Mouse (Mus musculus) heart, embryonic 12.5 days (tissue): Measurements from ENCODE around the gene Cadm1. TPM values are rescaled to one million over a fixed set of nuclear protein-coding genes. Genes with fewer than 3 reads are reported as not detected.

Experiments used
- ATAC-seq: fragments of 200-750 bp; cut with Nextera tagmentation; 2 replicates; pipeline ENCODE4 v1.8.0; 2017; ENCODE audit warnings: moderate TSS enrichment, moderate library complexity; ENCODE audit not compliant: insufficient number of reproducible peaks, low FRiP score
- H3K27ac ChIP-seq: fragments of 300-500 bp; sonication (generic); 2 replicates; pipeline ENCODE4 v1.5.1; 2016; ENCODE audit warnings: mild to moderate bottlenecking, moderate library complexity; ENCODE audit not compliant: poor library complexity, severe bottlenecking
- H3K27me3 ChIP-seq: fragments of 300-500 bp; sonication (generic); replicated peaks from 2 replicates; pipeline ENCODE4 v1.6.1; 2016; ENCODE audit warnings: mild to moderate bottlenecking, moderate library complexity
- H3K36me3 ChIP-seq: fragments of 300-500 bp; sonication (generic); 2 replicates; pipeline ENCODE4 v1.6.1; 2016; ENCODE audit warnings: mild to moderate bottlenecking, moderate library complexity
- H3K4me1 ChIP-seq: fragments of 300-500 bp; sonication (generic); replicated peaks from 2 replicates; pipeline ENCODE4 v1.6.1; 2016; ENCODE audit warnings: mild to moderate bottlenecking
- H3K4me2 ChIP-seq: fragments of 300-500 bp; sonication (generic); 2 replicates; pipeline ENCODE4 v1.6.1; 2016; ENCODE audit warnings: mild to moderate bottlenecking, moderate library complexity
- H3K4me3 ChIP-seq: fragments of 300-500 bp; sonication (generic); 2 replicates; pipeline ENCODE4 v1.5.1; 2016; ENCODE audit warnings: mild to moderate bottlenecking
- H3K9ac ChIP-seq: fragments of 300-500 bp; sonication (generic); 2 replicates; pipeline ENCODE4 v1.6.1; 2016; ENCODE audit warnings: mild to moderate bottlenecking, moderate library complexity
- H3K9me3 ChIP-seq: fragments of 300-500 bp; sonication (generic); replicated peaks from 2 replicates; pipeline ENCODE4 v1.6.1; 2016; ENCODE audit warnings: mild to moderate bottlenecking, moderate library complexity
- WGBS: fragments of 180-500 bp; shearing (Covaris S2); methylation state at CpG from one replicate; pipeline ENCODE4 v1.1.7; 2016; 5-methylcytosine and 5-hydroxymethylcytosine counted together
- polyA plus RNA-seq: library from polyadenylated mRNA; unstranded; fragments of >200 nt; fragmentation: Nextera tagmentation; extraction: Ambion mirVana; gene quantifications from 2 replicates; pipeline ENCODE4 v1.2.1, GENCODE M21; 2016

Gene Cadm1
- polyA plus RNA-seq, 1 experiment from 2014 or later = 18.7 TPM

- Histone ChIP-seq H3K36me3 (no peaks in the 10 kb centered on the region), H3K27me3 (peaks cover 11% of the 10 kb centered on the region; the same call in 1 of the 2 replicates), H3K9me3 (no peaks in the 10 kb centered on the region), H3K4me3 (no peak overlapping the region), H3K4me1 (no peaks in the 10 kb centered on the region), H3K9ac (no peak overlapping the region), H3K4me2 (no peak overlapping the region), H3K27ac (no peak overlapping the region)
- ATAC-seq = no peak
- 85% methylated on average over 7 of the region's 7 CpGs for WGBS
Observed at GRCm38 (mm10) chr9:47867474-47867873, 337.5 kb downstream of the Cadm1 start.

- Histone ChIP-seq H3K4me1 (no peaks in the 10 kb centered on the region), H3K27ac (no peak overlapping the region), H3K36me3 (no peaks in the 10 kb centered on the region), H3K27me3 (peaks cover 11% of the 10 kb centered on the region; the same call in 1 of the 2 replicates), H3K9me3 (no peaks in the 10 kb centered on the region), H3K4me3 (no peak overlapping the region), H3K4me2 (no peak overlapping the region), H3K9ac (no peak overlapping the region)
- WGBS = 82% methylated on average over 5 of the region's 5 CpGs
- no peak for ATAC-seq
Observed at GRCm38 (mm10) chr9:47869661-47870060, 339.7 kb downstream of the Cadm1 start.

- no peak for ATAC-seq
Observed at GRCm38 (mm10) chr9:47876557-47877206, 346.7 kb downstream of the Cadm1 start.

GRCm38 (mm10) chr9:47880171-47880570, 350.2 kb downstream of the Cadm1 start:
- peaks cover 5% of the 10 kb centered on the region; the same call in 1 of the 2 replicates for H3K27me3 ChIP-seq
- 77% methylated on average over 8 of the region's 8 CpGs for WGBS
- no peaks in the 10 kb centered on the region for H3K9me3 ChIP-seq
- no peaks in the 10 kb centered on the region for H3K36me3 ChIP-seq
- H3K4me2 ChIP-seq = no peak overlapping the region
- no peak for ATAC-seq
- H3K9ac ChIP-seq = no peak overlapping the region
- H3K4me1 ChIP-seq = no peaks in the 10 kb centered on the region; the same call in 1 of the 2 replicates
- no peak overlapping the region for H3K27ac ChIP-seq
- no peak overlapping the region for H3K4me3 ChIP-seq

More at GRCm38 (mm10) chr9:47876557-47877206, 346.7 kb downstream of the Cadm1 start:
- Histone ChIP-seq H3K4me1 (no peaks in the 10 kb centered on the region), H3K9ac (no peak overlapping the region), H3K27ac (no peak overlapping the region), H3K36me3 (no peaks in the 10 kb centered on the region), H3K4me3 (no peak overlapping the region), H3K4me2 (no peak overlapping the region), H3K27me3 (peaks cover 2% of the 10 kb centered on the region; the same call in 1 of the 2 replicates), H3K9me3 (no peaks in the 10 kb centered on the region)
- WGBS = 75% methylated on average over 10 of the region's 10 CpGs

GRCm38 (mm10) chr9:47882372-47882771, 352.4 kb downstream of the Cadm1 start:
- Histone ChIP-seq H3K27me3 (peaks cover 5% of the 10 kb centered on the region; the same call in 1 of the 2 replicates), H3K9ac (no peak overlapping the region), H3K36me3 (no peaks in the 10 kb centered on the region), H3K4me2 (peak overlapping the region; percentile 19), H3K4me3 (no peak overlapping the region), H3K4me1 (no peaks in the 10 kb centered on the region; the same call in 1 of the 2 replicates), H3K27ac (no peak overlapping the region), H3K9me3 (no peaks in the 10 kb centered on the region)
- ATAC-seq = no peak
- 23% methylated on average over 11 of the region's 11 CpGs for WGBS

- Histone ChIP-seq H3K27me3 (no peaks in the 10 kb centered on the region), H3K27ac (no peak overlapping the region), H3K4me1 (peaks cover 9% of the 10 kb centered on the region), H3K4me2 (no peak overlapping the region), H3K9ac (no peak overlapping the region), H3K9me3 (no peaks in the 10 kb centered on the region), H3K4me3 (no peak overlapping the region), H3K36me3 (no peaks in the 10 kb centered on the region)
- WGBS = 79% methylated on average over 8 of the region's 8 CpGs
- ATAC-seq = no peak
Observed at GRCm38 (mm10) chr9:47891721-47892120, 361.7 kb downstream of the Cadm1 start.

- H3K27ac ChIP-seq = no peak overlapping the region
- H3K36me3 ChIP-seq = no peaks in the 10 kb centered on the region
- no peak for ATAC-seq
- no peak overlapping the region for H3K4me3 ChIP-seq
- H3K9me3 ChIP-seq = no peaks in the 10 kb centered on the region
- peaks cover 9% of the 10 kb centered on the region for H3K4me1 ChIP-seq
- no peaks in the 10 kb centered on the region for H3K27me3 ChIP-seq
- H3K9ac ChIP-seq = no peak overlapping the region
- 79% methylated on average over 6 of the region's 6 CpGs for WGBS
- no peak overlapping the region for H3K4me2 ChIP-seq
Observed at GRCm38 (mm10) chr9:47892995-47893394, 363.0 kb downstream of the Cadm1 start.

- Histone ChIP-seq H3K36me3 (no peaks in the 10 kb centered on the region), H3K27ac (no peak overlapping the region), H3K4me3 (no peak overlapping the region), H3K4me2 (no peak overlapping the region), H3K27me3 (no peaks in the 10 kb centered on the region), H3K9me3 (no peaks in the 10 kb centered on the region), H3K9ac (no peak overlapping the region), H3K4me1 (peaks cover 9% of the 10 kb centered on the region)
- no peak for ATAC-seq
- 45% methylated on average over 5 of the region's 5 CpGs for WGBS
Observed at GRCm38 (mm10) chr9:47894096-47894495, 364.1 kb downstream of the Cadm1 start.

GRCm38 (mm10) chr9:47894661-47895060, 364.7 kb downstream of the Cadm1 start:
- Histone ChIP-seq H3K36me3 (no peaks in the 10 kb centered on the region), H3K27ac (peak overlapping the region; percentile 35; the same call in 1 of the 2 replicates), H3K27me3 (no peaks in the 10 kb centered on the region), H3K4me2 (no peak overlapping the region), H3K4me1 (peaks cover 9% of the 10 kb centered on the region), H3K9ac (no peak overlapping the region), H3K4me3 (no peak overlapping the region), H3K9me3 (no peaks in the 10 kb centered on the region)
- no peak for ATAC-seq
- WGBS = 26% methylated on average over 7 of the region's 7 CpGs

GRCm38 (mm10) chr9:47895121-47895520, 365.1 kb downstream of the Cadm1 start:
- ATAC-seq = no peak
- H3K36me3 ChIP-seq = no peaks in the 10 kb centered on the region
- WGBS = 28% methylated on average over 9 of the region's 9 CpGs
- no peak overlapping the region for H3K4me3 ChIP-seq
- peak overlapping the region; percentile 27; the same call in 1 of the 2 replicates for H3K4me2 ChIP-seq
- no peaks in the 10 kb centered on the region for H3K9me3 ChIP-seq
- H3K9ac ChIP-seq = no peak overlapping the region
- H3K27me3 ChIP-seq = no peaks in the 10 kb centered on the region
- no peak overlapping the region for H3K27ac ChIP-seq
- peaks cover 9% of the 10 kb centered on the region for H3K4me1 ChIP-seq

- no peaks in the 10 kb centered on the region for H3K9me3 ChIP-seq
- no peak for ATAC-seq
- no peak overlapping the region for H3K4me2 ChIP-seq
- no peaks in the 10 kb centered on the region for H3K36me3 ChIP-seq
- 84% methylated on average over 10 of the region's 10 CpGs for WGBS
- H3K27me3 ChIP-seq = peaks cover 8% of the 10 kb centered on the region
- no peak overlapping the region for H3K27ac ChIP-seq
- H3K9ac ChIP-seq = no peak overlapping the region
- no peaks in the 10 kb centered on the region for H3K4me1 ChIP-seq
- H3K4me3 ChIP-seq = no peak overlapping the region
Observed at GRCm38 (mm10) chr9:47900734-47901133, 370.8 kb downstream of the Cadm1 start.

GRCm38 (mm10) chr9:47903661-47904060, 373.7 kb downstream of the Cadm1 start:
- peaks cover 12% of the 10 kb centered on the region for H3K27me3 ChIP-seq
- 60% methylated on average over 7 of the region's 7 CpGs for WGBS
- no peaks in the 10 kb centered on the region for H3K36me3 ChIP-seq
- no peak overlapping the region for H3K9ac ChIP-seq
- H3K4me2 ChIP-seq = no peak overlapping the region
- H3K27ac ChIP-seq = no peak overlapping the region
- no peak overlapping the region for H3K4me3 ChIP-seq
- H3K4me1 ChIP-seq = no peaks in the 10 kb centered on the region
- no peaks in the 10 kb centered on the region for H3K9me3 ChIP-seq
- no peak for ATAC-seq
